In genomic region chr3:30748316-30748715, GRCm38 (mm10) we compare ENCODE assay signal across 41 mouse cellular contexts. TPM values are rescaled to one million over a fixed set of nuclear protein-coding genes. Genes with fewer than 3 reads are reported as not detected.
"Had no signal": no experiment of that assay in that cellular context is flagged by ENCODE, and none has a peak within 500 bp of the region (broad histone marks: within the 10 kb centered on the region; RNA-seq: fewer than 3 reads in every experiment).

No protein-coding gene starts in this region.

- ATAC-seq: hindbrain, postnatal 0 days had no signal

- H3K9me3 ChIP-seq: heart, embryonic 10.5 days; heart, embryonic 15.5 days; kidney, embryonic 15.5 days; limb, embryonic 10.5 days had no signal

- H3K36me3 ChIP-seq: heart, embryonic 10.5 days; heart, embryonic 13.5 days; heart, embryonic 15.5 days; hindbrain, embryonic 13.5 days; hindbrain, embryonic 15.5 days; kidney, embryonic 15.5 days; limb, embryonic 10.5 days; limb, embryonic 12.5 days had no signal

- H3K27ac ChIP-seq: heart, embryonic 10.5 days; heart, embryonic 13.5 days; heart, embryonic 15.5 days; hindbrain, embryonic 13.5 days; hindbrain, embryonic 15.5 days; hindbrain, postnatal 0 days; kidney, embryonic 15.5 days; kidney, postnatal 0 days; limb, embryonic 10.5 days; limb, embryonic 12.5 days had no signal

- DNase-seq: forebrain, postnatal 0 days; gastrocnemius, postnatal 14 days; gastrocnemius, postnatal 36 days; heart, adult 18-20 months; heart, postnatal 14 days; heart, postnatal 36 days; kidney, adult 11 months; kidney, adult 2 months; kidney, adult 9 months; kidney, postnatal 14 days; kidney, postnatal 36 days; layer of hippocampus, adult 9-11 months; layer of hippocampus, postnatal 36 days; liver had no signal

- H3K9ac ChIP-seq: forebrain, postnatal 0 days; heart, embryonic 13.5 days; heart, embryonic 15.5 days; hindbrain, embryonic 13.5 days; hindbrain, embryonic 15.5 days; kidney, embryonic 15.5 days; limb, embryonic 12.5 days had no signal

- H3K4me3 ChIP-seq: heart, embryonic 10.5 days; heart, embryonic 13.5 days; heart, embryonic 15.5 days; hindbrain, embryonic 13.5 days; hindbrain, embryonic 15.5 days; kidney, embryonic 15.5 days; limb, embryonic 10.5 days; limb, embryonic 12.5 days had no signal

- H3K4me2 ChIP-seq: heart, embryonic 13.5 days; heart, embryonic 15.5 days; hindbrain, embryonic 13.5 days; hindbrain, embryonic 15.5 days; kidney, embryonic 15.5 days; limb, embryonic 12.5 days had no signal

- H3K4me1 ChIP-seq: heart, embryonic 10.5 days; heart, embryonic 13.5 days; heart, embryonic 15.5 days; hindbrain, embryonic 13.5 days; hindbrain, embryonic 15.5 days; kidney, embryonic 15.5 days; limb, embryonic 10.5 days; limb, embryonic 12.5 days had no signal

- H3K27me3 ChIP-seq: heart, embryonic 13.5 days; heart, embryonic 15.5 days; hindbrain, embryonic 13.5 days; hindbrain, embryonic 15.5 days; kidney, embryonic 15.5 days; limb, embryonic 12.5 days had no signal

RNA-seq across cellular contexts. Expression of gene Samd7, which starts 2.2 kb away (rescaled TPM):
- total RNA-seq: gastrocnemius, adult 18-20 months; gastrocnemius, adult 8-10 months; gastrocnemius, postnatal 36 days; heart, adult 18-20 months; heart, adult 8-10 months; heart, postnatal 14 days; heart, postnatal 36 days; hematopoietic stem cell, adult 5-6 weeks; layer of hippocampus, adult 18-20 months; layer of hippocampus, adult 8-10 months; layer of hippocampus, postnatal 14 days; layer of hippocampus, postnatal 36 days; left cerebral cortex, adult 18-20 months; left cerebral cortex, postnatal 10 days; left cerebral cortex, postnatal 36 days had no signal
- polyA plus RNA-seq: gonadal fat pad, adult 2 months; heart, embryonic 10.5 days; heart, embryonic 13.5 days; heart, embryonic 15.5 days; heart, postnatal 0 days; hindbrain, embryonic 11.5 days; hindbrain, embryonic 13.5 days; hindbrain, postnatal 0 days; intestine, embryonic 14.5 days; kidney, adult 2 months; kidney, embryonic 15.5 days; kidney, postnatal 0 days; large intestine, adult 2 months; limb, embryonic 10.5 days; limb, embryonic 12.5 days; limb, embryonic 14.5 days had no signal

RNA-seq across cellular contexts. Expression of gene Lrrc31, which starts 48.7 kb away (rescaled TPM):
- total RNA-seq: forebrain, postnatal 0 days; gastrocnemius, adult 18-20 months; gastrocnemius, adult 8-10 months; gastrocnemius, postnatal 14 days; gastrocnemius, postnatal 36 days; hematopoietic stem cell, adult 5-6 weeks; hindbrain, postnatal 0 days; layer of hippocampus, adult 18-20 months; layer of hippocampus, postnatal 14 days; layer of hippocampus, postnatal 36 days; left cerebral cortex, adult 18-20 months; left cerebral cortex, adult 8-10 months; left cerebral cortex, postnatal 10 days; left cerebral cortex, postnatal 36 days had no signal
- polyA plus RNA-seq: forebrain, postnatal 0 days; heart, embryonic 10.5 days; heart, embryonic 13.5 days; heart, embryonic 15.5 days; hindbrain, embryonic 11.5 days; hindbrain, embryonic 15.5 days; hindbrain, postnatal 0 days; limb, embryonic 10.5 days; limb, embryonic 12.5 days had no signal
